Comparison of ENCODE assay signal across 10 mouse cellular contexts in genomic region chr2:157339532-157339931, GRCm38 (mm10). TPM values are rescaled to one million over a fixed set of nuclear protein-coding genes. Genes with fewer than 3 reads are reported as not detected.
DNase-seq lines count a peak whose midpoint lies in the region; ATAC-seq and TF ChIP-seq lines count a peak whose summit lies in the region.
"Had no signal": no experiment of that assay in that cellular context is flagged by ENCODE, and none has a peak within 500 bp of the region (broad histone marks: within the 10 kb centered on the region; RNA-seq: fewer than 3 reads in every experiment).

No protein-coding gene starts in this region.

- no peaks in the 10 kb centered on the region for H3K27me3 ChIP-seq in lung, postnatal 0 days (replicated peaks; ENCODE audit: insufficient read depth, low read length)
- no peaks in the 10 kb centered on the region for H3K27me3 ChIP-seq in forebrain, embryonic 16.5 days (replicated peaks; ENCODE audit: control insufficient read depth, insufficient read depth, low read length)
- no peaks in the 10 kb centered on the region for H3K27me3 ChIP-seq in limb, embryonic 14.5 days (ENCODE audit: control insufficient read depth, insufficient read depth, low read length)

- peak; percentile 28 for DNase-seq in lung, postnatal 0 days (ENCODE audit: low spot score)
- no peak for DNase-seq in lung, postnatal 14 days
- no peak for DNase-seq in limb, embryonic 14.5 days (ENCODE audit: low spot score)
- DNase-seq in adipocyte (ENCODE audit: low spot score) = no peak
- DNase-seq in retina, embryonic 14.5 days (ENCODE audit: low spot score) = no peak
- no peak for DNase-seq in frontal cortex, postnatal 36 days (ENCODE audit: low spot score in 2 of 2)
- DNase-seq: thymus, postnatal 14 days had no signal

- no peaks in the 10 kb centered on the region for H3K36me3 ChIP-seq in lung, postnatal 0 days (ENCODE audit: insufficient read depth, low read length)
- no peaks in the 10 kb centered on the region for H3K36me3 ChIP-seq in forebrain, embryonic 16.5 days (ENCODE audit: control insufficient read depth, insufficient read depth)
- H3K36me3 ChIP-seq in limb, embryonic 14.5 days (ENCODE audit: control insufficient read depth, insufficient read depth, low read length) = no peaks in the 10 kb centered on the region

- no peak for TF ChIP-seq EP300 in lung, postnatal 0 days (IDR thresholded peaks at IDR 0.05)

- H3K9me3 ChIP-seq in lung, postnatal 0 days (ENCODE audit: low read length) = no peaks in the 10 kb centered on the region
- no peaks in the 10 kb centered on the region for H3K9me3 ChIP-seq in forebrain, embryonic 16.5 days (ENCODE audit: control insufficient read depth, low read length)
- no peaks in the 10 kb centered on the region for H3K9me3 ChIP-seq in limb, embryonic 14.5 days (ENCODE audit: control insufficient read depth, low read length)

- H3K9ac ChIP-seq in lung, postnatal 0 days (replicated peaks; ENCODE audit: low read depth) = no peak overlapping the region
- peak overlapping the region; percentile 33 for H3K9ac ChIP-seq in forebrain, embryonic 16.5 days (replicated peaks; ENCODE audit: low read depth, low read length)
- H3K9ac ChIP-seq in limb, embryonic 14.5 days (ENCODE audit: low read depth, low read length, severe bottlenecking) = no peak overlapping the region

- 68% methylated on average over 7 of the region's 7 CpGs for WGBS in lung, postnatal 0 days
- WGBS in forebrain, embryonic 16.5 days = 26% methylated on average over 7 of the region's 7 CpGs
- 76% methylated on average over 7 of the region's 7 CpGs for WGBS in limb, embryonic 14.5 days

- H3K4me1 ChIP-seq in lung, postnatal 0 days (ENCODE audit: insufficient read depth, low read depth, low read length) = no peaks in the 10 kb centered on the region
- H3K4me1 ChIP-seq in forebrain, embryonic 16.5 days (replicated peaks; ENCODE audit: control insufficient read depth, insufficient read depth, low read length) = peaks cover 49% of the 10 kb centered on the region
- peaks cover 6% of the 10 kb centered on the region; the same call in 1 of the 2 replicates for H3K4me1 ChIP-seq in limb, embryonic 14.5 days (ENCODE audit: control insufficient read depth, insufficient read depth, low read length)

- TF ChIP-seq POLR2A in limb, embryonic 14.5 days (IDR thresholded peaks at IDR 0.05; ENCODE audit: borderline replicate concordance, extremely low read depth, insufficient read depth, insufficient read length) = no peak

- H3K27ac ChIP-seq in lung, postnatal 0 days (ENCODE audit: low read length) = no peak overlapping the region
- peak overlapping the region; percentile 91 for H3K27ac ChIP-seq in forebrain, embryonic 16.5 days (ENCODE audit: low read length)
- peak overlapping the region; percentile 33; the same call in 1 of the 2 replicates for H3K27ac ChIP-seq in limb, embryonic 14.5 days (replicated peaks; ENCODE audit: low read depth, low read length)
- H3K27ac ChIP-seq: heart, adult 2 months had no signal

- TF ChIP-seq CTCF in lung, postnatal 0 days (IDR thresholded peaks at IDR 0.05) = no peak

- no peak overlapping the region for H3K4me2 ChIP-seq in lung, postnatal 0 days (replicated peaks; ENCODE audit: low read depth, low read length)
- no peak overlapping the region for H3K4me2 ChIP-seq in forebrain, embryonic 16.5 days (ENCODE audit: low read length)
- H3K4me2 ChIP-seq in limb, embryonic 14.5 days (replicated peaks; ENCODE audit: low read depth, low read length, severe bottlenecking) = no peak overlapping the region

- ATAC-seq in lung, postnatal 0 days = no peak
- no peak for ATAC-seq in forebrain, embryonic 16.5 days
- ATAC-seq in limb, embryonic 14.5 days (ENCODE audit: low FRiP score, low read depth) = no peak

- no peak overlapping the region for H3K4me3 ChIP-seq in lung, postnatal 0 days (ENCODE audit: low read depth, low read length)
- H3K4me3 ChIP-seq in forebrain, embryonic 16.5 days (replicated peaks; ENCODE audit: low read length) = no peak overlapping the region
- H3K4me3 ChIP-seq in limb, embryonic 14.5 days (replicated peaks; ENCODE audit: low read length) = no peak overlapping the region
- H3K4me3 ChIP-seq: heart, adult 2 months had no signal

RNA-seq across cellular contexts. Expression of gene Ghrh, which starts 7.8 kb away (rescaled TPM):
- polyA plus RNA-seq in lung, postnatal 0 days (2015; fragmentation: Nextera tagmentation; extraction: Ambion mirVana) = 0.70 and 0.79 TPM in 2 replicates
- 0.80 TPM in 1 of 2 replicates, not detected in the other for polyA plus RNA-seq in forebrain, embryonic 16.5 days (2015; fragmentation: Nextera tagmentation; extraction: Ambion mirVana)
- 0.54 and 0.65 TPM in 2 replicates for polyA plus RNA-seq in limb, embryonic 14.5 days (2012; rRNA removed)
- polyA plus RNA-seq in limb, embryonic 14.5 days (2014; fragmentation: Nextera tagmentation; extraction: Ambion mirVana) = 0.56 TPM in 1 of 2 replicates, not detected in the other
- polyA plus RNA-seq: heart, adult 2 months; limb, embryonic 11.5 days had no signal

RNA-seq across cellular contexts. Expression of gene Manbal, which starts 27.9 kb away (rescaled TPM):
- 95.7 and 100 TPM in 2 replicates for polyA plus RNA-seq in lung, postnatal 0 days (2015; fragmentation: Nextera tagmentation; extraction: Ambion mirVana)
- polyA plus RNA-seq in forebrain, embryonic 16.5 days (2015; fragmentation: Nextera tagmentation; extraction: Ambion mirVana) = 97.5 and 105 TPM in 2 replicates
- 80.4 and 82.3 TPM in 2 replicates for polyA plus RNA-seq in limb, embryonic 14.5 days (2012; rRNA removed)
- 47.1 and 52.8 TPM in 2 replicates for polyA plus RNA-seq in limb, embryonic 14.5 days (2014; fragmentation: Nextera tagmentation; extraction: Ambion mirVana)
